Mouse (Mus musculus) retina, embryonic 14.5 days (tissue): ENCODE results near the gene Cyp4f39.
A peak's percentile ranks its signal among the peaks of the same experiment; 100 is the strongest.
"Not testable (repeated sequence)": the region's sequence is repeated elsewhere in the genome, so short reads cannot be mapped to it uniquely, and the experiment has no call there.

Source experiments
- DNase-seq: peaks from one replicate; pipeline ENCODE4 v3.0.0-alpha.2; 2015; ENCODE audit warnings: low spot score

The Cyp4f39 gene

DNA sequence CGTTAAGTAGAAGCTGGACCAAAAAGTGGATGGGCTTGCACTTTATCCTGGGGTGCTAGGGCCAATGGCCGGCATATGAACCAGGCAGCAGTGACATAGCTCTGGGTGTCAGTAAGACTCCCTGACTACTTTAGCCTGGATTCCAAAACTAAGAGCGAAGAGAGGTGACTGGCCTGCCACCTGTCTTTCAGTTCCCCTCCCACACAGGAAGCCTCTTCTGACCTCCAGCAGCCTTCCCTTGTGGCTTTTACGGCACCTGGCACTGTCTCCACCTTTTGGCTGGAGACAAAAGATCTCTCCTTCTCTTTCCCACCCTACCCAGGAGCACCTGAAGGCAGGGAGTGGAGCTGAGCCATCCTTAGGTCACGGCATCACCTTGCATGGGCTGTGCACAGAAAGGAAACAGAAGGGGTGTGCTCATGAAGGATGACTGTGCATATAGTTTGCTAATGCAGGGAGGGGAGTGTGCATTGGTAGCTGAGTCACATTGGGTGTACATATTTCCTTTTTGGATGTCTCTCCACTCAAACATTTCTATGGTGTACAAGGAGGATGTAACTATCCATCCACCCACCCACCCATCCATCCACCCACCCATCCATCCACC, 22.5 kb downstream of the Cyp4f39 start:
- DNase-seq = no peak

DNA sequence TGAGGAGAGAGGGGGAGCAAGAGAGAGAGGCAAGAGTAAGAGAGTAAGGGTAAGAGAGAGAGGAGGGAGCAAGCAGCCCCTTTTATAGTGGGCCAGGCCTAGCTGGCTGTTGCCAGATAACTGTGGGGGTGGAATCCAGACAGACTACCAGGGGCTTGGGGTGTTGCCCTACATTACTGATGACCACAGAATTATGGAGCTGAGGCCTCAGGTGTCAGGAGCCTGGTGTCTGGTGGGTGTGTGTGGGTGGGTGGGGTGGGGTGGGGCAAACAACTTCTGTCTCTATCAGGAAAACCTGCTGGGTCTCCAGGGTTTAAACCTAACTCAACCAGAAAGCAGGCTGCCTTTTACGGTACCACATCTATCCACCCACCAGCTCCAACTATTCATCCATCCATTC, 24.7 kb downstream of the Cyp4f39 start:
- DNase-seq = no peak

DNA sequence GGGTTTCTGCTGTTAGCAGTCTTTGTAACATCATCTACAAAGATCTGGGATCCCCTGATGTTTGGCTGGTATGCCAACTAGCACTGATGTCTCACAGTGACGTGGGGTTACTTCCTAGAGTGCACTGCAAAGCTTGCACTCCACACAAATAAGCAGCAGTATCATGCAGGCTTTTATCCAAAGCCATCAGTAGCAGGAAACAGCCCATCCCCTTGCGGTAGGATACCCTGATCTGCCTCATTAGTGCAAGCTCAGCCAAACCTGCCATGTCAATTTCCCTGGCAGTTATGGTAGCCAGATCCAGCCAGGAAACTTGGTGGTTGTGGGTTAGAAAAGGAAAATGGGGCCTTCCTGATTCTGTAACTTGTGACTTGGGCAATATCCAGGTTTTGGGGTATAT, 26.2 kb downstream of the Cyp4f39 start:
- DNase-seq = no peak

DNA sequence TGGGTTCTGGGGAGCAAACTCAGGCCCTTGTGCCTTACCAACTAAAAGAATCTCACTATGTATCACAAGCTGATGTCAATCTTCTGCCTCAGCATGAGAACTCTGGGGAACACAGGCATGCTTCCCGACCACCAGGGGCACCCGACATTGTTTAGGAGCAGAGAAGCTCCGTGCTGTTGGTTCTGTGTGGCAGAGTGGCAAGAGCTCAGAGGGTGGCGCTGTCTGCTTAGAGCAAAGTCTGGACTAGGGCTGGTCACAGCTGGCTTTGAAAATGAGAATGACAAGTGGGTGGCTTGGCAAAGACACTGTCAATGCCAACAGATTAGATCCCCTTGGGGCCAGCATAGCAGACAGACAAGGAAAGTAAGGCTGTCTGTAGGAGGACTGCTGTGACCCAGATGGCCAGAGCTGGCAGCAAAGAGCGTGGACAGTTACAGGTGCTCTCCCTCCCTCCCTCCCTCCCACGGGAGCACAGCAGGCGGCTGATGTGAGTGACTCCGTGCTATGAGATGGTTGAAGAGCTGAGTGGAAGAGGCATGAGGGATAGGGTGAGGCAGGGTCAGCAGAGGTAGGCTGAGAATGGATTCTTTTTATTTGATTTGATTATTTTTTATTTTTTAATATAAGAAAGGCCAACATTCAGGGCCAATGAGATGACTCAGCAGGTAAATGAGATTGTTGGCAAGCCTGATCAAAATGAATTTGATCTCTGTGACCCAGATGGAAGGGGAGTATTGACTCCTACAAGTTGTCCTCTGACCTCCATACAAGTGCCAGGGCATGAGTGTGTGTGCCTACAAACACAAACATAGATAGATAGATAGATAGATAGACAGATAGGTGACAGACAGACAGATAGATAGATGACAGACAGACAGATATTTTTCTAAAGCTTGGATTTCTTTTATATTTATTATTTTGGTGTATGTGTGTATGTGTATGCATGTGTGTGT, 27.3 kb downstream of the Cyp4f39 start:
- DNase-seq = peak; percentile 57

DNA sequence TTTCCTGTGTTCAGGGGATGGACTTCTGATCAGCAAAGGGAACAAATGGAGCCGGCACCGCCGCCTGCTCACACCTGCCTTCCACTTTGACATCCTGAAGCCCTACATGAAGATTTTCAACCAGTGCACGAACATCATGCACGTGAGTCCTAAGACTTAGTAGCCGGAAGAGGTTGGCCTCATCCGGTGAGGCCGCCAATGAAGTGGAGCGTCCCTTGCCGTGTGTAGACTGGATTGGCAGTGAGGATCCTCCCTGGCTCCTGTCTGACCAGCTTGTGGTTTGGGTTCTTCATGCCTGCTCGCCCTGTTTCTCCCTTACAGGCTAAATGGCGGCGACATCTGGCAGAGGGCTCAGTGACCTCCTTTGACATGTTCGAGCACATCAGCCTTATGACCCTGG, 29.2 kb downstream of the Cyp4f39 start:
- DNase-seq = no peak

DNA sequence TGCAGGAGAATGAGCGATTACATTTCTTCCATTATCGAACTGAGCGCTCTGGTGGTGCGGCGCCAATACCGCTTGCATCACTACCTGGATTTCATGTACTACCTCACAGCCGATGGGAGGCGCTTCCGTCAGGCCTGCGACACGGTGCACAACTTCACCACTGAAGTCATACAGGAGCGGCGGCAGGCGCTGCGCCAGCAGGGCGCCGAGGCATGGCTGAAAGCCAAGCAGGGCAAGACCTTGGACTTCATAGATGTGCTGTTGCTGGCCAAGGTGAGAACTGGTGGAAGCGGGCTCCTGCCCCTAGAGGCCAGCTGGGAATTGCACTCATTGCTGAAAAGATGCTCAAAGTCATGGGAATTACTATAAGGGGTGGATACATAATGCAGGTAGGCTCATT, 30.7 kb downstream of the Cyp4f39 start:
- DNase-seq = peak; percentile 82

DNA sequence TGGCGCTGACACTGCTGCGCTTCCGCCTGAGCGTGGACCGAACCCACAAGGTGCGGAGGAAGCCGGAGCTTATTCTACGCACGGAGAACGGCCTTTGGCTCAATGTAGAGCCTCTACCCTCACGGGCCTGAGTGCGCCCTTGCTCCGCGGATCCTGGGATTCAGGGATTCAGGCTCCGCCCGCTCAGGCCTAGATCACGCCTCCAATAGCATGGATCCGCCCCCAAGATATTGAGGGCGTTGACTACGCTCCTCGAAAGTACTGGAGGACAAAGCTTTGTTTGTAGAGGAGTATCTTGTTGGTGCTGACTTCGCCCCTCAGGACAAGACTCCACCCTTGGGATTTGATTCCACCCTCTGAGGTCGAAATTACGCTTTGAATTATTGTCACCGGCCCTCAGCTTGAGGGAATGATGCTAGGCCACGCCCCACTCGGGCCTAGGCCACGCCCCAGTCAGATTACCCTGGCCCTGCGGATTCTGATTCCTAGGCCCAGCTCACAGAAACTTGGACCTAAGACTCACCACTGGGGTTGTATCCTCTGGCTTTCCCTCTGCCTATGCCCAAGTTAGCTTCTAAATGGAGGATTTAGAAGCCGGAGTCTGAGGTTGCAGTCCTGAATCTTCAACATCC, 39.9 kb downstream of the Cyp4f39 start:
- peak; percentile 75 for DNase-seq

DNA sequence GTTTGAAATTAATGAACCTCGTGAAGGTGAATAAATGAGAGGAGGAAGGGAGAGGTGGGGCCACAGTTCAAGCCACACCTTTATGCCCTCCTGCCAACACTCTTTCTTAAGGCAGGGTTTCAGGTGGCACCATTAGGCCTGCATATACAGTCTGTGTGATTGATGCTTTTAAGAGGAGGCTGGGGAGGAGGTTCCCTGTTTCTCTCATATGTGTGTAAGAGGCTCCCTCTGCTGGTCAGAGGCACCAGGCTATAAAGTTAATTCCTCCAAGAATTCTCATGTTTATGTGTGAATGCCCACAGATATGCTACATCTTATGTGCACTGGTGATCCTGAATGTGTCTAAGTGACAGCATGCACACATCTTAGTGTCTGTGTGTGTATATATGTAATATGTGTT, 42.1 kb downstream of the Cyp4f39 start:
- DNase-seq = peak; percentile 90

DNA sequence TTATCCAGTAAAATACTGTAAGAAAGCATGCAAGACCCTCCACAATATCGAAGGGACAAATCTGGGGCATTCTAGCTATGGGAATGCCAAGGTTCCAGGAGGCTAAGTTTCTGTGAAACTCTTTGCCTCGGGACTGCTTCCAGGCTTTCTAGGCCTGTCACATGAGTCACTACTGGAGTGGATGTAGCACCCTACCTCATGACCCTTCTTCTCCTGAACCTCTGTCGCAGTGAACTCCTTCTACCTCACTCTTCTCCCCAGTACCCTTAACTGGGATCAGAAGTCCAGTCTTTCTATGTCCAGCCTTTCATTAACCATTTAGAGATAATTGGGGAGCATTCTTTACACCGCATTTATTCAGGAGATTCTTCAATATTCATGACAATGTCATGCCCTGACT, 48.0 kb downstream of the Cyp4f39 start:
- DNase-seq = not testable (repeated sequence)

DNA sequence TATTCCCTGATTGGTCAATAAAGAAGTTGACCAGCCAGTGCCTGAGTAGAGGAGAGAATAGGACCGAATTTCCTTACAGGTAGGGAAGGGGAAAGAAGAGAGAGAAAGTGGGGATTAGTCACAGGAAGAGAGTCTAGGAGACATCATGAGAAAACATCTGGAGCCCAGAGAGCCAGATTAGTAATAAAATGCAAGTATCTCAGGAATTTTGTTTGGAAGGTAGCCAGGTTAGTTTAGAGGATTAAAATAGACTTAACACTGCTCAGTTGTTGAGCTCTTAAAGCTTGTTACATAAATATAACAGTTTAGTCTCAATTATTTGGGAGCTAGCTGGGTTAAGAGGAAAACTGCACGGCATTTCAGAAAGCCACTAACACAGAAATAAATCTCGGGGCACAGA, 48.5 kb downstream of the Cyp4f39 start:
- DNase-seq = no peak

DNA sequence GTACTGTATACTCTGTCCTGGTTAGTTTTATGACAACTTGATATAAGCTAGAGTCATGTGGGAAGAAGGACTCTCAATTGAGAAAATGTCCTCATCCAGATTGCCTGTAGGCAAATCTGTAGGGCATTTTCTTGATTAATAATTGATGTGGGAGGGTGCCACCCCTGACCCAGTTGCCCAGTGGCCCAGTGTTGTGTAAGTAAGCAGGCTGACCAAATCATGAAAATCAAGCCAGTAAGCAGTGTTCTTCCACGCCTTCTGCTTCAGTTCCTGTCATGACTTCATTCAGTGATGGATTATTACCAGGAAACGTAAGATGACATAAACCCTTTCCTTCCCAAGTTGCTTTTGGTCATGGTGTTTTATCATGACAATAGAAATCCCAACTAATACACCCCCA, 50.6 kb downstream of the Cyp4f39 start:
- no peak for DNase-seq

DNA sequence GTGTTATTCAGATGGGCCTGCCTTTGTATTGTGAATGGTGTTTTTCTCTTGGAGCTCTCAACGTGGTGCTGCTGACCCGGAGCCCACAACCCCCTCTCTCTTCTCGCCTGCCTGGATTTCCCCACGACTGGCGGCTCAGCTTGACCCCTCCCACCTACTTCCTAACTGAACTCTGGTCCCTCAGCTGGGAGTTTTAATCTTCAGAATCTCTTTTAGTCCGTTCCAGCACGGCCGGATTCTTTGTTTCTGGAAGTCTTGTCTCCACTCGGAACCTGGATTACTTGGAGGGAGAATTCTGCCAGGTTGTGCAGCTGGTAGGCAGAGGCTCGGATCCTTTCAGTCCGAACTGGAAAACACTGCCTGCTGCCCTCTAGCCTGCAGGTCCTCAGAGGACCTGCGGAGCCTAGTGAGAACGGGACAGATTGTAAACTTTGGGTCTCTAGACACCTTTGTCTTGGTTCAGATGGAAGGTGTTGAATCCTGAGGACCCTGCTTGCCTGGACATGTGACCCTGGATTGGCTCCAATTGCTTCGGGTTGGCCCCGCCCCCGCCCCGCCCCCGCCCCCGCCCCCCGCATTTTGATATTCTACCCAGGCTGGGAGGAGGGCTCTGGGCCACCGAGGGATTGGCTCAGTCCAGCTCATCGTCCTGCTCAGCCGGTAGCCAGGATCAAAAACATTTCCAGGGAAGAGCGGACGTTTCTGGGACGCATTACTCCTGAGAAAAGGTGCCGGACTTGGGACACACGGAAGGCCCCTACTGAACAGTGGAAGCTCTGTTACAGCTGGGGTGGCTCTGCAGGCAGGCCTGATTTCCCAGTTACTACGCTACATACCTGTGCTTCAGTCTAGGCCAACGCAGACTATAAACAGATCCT, 53.6 kb downstream of the Cyp4f39 start, which contains the start of gene Cyp4f17:
TSS of gene Cyp4f17 (plus strand) at position 200 of the 878 bp plus-strand sequence.
- DNase-seq = peak; percentile 70

DNA sequence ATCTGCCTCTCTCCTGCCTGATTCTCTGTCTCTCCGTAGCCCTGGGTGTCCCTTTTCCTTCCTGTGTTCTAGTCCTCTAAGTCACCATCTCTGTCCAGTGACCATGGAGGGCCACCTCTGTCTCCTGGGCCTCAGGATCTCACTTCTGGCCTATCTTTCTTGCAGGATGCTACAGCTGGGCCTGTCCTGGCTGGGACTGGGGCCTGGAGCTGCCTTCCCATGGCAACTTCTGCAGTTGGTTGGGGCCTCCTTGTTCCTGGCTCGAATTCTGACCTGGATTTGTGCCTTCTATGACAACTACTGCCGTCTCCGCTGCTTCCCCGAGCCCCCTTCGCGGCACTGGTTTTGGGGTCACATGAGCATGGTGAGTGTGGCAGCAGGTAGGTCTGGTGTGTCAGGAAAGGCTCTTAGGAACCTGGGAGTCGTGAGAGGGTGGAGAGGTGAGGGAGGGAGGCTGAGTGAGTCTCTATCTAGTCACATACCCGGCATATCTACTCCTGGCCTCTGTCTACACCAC, 54.3 kb downstream of the Cyp4f39 start:
- DNase-seq = no peak

DNA sequence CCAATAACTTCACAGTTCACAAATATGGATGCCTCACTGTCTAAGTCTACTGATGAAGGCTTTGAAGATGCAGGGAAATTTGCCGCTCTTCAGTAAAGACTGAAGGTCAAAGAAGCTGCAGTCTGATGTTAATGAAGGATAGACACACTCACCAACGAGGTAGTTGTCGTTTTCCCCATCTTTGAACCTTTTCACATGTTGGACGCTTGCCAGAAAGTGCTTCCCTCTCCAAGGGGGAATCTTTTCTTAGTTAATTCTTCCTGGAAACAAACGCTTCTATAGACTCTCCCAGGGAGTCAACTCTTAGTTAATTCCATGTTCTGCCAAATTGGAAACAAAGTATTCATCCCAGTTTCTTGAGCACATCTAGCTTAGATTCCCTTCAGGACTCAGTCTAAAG, 63.6 kb downstream of the Cyp4f39 start:
- no peak for DNase-seq

DNA sequence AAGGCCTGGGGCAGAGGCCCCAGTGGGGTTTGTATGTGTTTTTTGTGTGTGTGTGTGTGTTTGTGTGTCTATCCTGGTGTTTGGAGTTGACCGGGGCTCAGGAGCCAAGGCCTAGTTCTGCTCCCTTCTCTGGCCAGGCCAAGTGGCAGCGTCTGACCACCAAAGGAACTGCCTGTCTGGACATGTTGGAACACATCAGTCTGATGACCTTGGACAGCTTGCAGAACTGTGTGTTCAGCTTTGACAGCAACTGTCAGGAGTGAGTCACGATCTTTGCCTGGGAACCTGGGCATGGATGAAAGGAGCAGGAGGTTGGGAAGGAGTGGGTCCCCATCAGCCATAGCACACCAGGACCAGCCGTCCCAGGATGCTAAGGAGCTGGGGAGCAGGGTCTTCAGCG, 69.5 kb downstream of the Cyp4f39 start:
- no peak for DNase-seq

DNA sequence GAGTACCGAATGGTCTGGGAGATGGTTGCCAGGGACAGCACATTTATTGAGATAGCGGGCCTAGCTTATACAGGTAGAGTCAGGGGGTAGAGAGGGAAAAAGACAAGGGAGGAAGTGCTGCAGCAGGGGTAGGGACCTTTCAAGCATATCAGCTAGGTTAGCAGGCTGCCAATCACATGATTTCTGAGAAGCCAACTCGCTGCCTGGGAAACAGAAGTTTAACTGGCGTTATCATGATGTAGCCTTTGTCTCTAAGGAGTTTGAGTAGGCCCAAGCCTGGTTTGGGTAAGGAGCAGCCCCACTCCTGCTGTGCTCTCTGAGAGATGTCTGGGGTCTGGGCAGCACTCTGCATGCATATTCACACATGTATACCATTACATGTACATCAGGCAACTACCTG, 69.9 kb downstream of the Cyp4f39 start:
- DNase-seq = no peak

DNA sequence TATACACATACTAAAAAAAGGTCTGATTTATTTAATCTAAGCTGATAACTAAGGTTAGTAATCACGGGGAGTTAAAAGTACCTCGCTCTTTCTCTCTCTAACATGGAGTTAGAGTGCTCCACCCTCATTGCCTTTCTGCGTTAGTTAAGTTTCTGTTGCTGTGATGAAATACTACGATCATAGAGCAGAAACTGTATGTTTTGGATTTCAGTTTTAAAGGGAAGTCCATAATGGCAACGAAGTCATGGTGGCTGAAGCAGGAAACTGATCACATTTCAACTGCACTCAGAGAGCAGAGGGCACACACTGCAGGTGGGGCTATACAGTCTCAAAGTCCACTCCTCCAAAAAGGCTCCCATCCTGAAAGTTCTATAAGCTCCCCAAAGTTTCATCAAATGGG, 70.3 kb downstream of the Cyp4f39 start:
- no peak for DNase-seq

DNA sequence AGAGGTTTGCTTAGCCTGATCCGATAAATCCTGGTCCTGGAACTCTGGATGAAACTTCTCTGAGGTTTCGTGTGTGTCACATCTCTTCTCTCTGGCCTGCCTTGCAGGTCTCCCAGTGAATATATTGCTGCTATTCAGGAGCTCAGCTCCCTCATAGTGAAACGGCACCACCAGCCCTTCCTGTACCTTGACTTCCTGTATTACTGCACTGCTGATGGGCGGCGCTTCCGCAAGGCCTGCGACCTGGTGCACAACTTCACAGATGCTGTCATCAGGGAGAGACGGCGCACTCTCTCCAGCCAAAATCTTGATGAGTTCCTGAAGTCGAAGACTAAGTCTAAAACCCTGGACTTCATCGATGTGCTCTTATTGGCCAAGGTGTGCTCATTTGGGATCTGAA, 71.4 kb downstream of the Cyp4f39 start:
- DNase-seq = no peak

DNA sequence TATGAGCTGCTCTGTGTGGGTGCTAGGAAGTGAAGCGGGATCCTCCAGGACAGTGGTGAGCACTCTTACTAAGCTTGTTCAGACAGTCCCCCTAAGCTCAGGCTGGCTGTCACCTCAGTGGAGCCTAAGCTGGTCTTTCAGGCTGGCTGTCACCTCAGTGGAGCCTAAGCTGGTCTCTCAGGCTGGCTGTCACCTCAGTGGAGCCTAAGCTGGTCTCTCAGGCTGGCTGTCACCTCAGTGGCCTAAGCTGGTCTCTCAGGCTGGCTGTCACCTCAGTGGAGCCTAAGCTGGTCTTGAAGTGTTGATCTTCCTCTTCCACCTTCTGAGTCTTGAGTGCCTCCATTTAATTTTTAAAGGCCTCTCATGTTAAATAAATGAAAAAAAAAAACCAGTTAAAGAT, 73.8 kb downstream of the Cyp4f39 start:
- not testable (repeated sequence) for DNase-seq

DNA sequence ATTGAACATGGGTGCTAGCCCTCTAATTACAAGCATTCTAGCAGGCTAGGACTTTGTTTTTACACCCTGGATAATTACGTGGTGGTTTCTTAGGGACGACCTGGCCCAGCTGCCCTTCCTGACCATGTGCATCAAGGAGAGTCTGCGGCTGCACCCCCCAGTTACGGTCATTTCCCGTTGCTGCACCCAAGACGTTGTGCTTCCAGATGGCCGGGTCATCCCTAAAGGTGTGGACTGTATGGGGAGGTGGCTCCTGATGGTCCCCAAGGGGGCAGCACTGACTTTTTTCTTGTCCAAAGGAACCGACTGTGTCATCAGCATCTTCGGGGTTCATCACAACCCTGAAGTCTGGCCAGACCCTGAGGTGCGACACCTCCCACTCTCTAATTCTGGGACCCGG, 75.2 kb downstream of the Cyp4f39 start:
- no peak for DNase-seq

DNA sequence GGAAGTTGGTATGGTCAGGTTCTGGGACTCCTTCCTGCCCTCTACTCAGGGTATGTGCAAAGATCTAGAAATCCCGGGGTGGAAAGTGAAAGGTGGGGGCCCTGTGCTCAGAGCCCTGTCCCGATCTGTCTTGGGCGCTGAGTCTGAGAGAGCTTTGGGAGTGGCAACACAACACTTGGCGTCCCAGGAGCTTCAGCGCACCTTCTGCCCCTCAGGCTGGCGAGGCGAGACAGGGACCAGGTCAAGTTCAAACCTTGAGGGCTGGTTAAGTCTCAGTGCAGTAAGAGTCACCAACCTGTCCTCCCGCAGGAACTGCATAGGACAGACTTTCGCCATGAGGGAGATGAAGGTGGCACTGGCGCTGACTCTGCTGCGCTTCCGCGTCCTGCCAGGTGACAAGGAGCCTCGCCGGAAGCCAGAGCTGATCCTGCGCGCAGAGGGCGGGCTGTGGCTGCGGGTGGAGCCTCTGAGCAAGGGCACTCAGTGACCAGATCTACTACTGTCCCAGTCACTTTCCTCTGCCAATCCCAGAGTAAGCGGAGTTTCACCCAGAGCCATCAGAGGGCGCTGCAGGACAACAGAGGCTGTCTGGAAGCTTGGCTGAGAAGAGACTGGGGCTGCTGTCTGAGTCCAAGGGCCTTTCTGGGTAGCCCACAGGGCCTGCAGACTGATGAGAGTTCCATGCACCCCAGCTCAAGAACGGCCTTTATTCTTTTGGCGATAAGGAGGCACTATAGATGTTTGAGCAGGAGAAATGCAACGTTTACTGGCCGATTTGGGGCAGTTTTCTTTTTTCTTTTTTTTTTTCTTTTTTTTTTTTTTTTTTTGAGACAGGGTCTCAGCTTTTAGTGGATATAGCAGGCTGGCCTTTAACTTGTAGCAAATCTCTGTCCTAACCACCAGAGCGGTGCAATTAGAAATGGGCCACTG, 76.2 kb downstream of the Cyp4f39 start:
- DNase-seq = peak; percentile 92
